Mouse (Mus musculus): ENCODE measurements around the gene Cc2d2a.

Gene Cc2d2a

GRCm38 (mm10) chr5:43728375-43729165 is 66.4 kb downstream of the Cc2d2a start:
- DNase-seq, result no peak

DNA sequence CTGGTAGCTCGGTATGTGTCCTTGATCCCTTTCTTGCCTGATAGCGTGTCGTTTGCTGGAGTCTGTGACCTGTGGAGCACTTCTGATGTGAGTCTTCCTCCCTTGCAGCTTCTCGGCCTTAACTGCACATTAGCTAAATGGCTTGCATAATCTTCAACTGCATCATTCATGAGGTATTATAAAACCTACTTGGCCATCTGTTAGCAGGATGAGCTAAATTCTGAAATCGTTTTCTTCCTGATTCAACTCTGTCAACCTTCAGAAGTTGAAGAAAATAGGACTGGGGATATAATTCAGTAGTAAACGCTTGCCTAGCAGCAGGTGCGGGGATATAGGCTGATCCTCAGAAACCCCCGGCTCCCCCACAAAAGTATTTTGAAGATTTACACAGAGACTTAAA is 70.2 kb downstream of the Cc2d2a start:
- no peak for DNase-seq

- no peak for DNase-seq
Measured at GRCm38 (mm10) chr5:43744187-43744586, 82.0 kb downstream of the Cc2d2a start.

DNA sequence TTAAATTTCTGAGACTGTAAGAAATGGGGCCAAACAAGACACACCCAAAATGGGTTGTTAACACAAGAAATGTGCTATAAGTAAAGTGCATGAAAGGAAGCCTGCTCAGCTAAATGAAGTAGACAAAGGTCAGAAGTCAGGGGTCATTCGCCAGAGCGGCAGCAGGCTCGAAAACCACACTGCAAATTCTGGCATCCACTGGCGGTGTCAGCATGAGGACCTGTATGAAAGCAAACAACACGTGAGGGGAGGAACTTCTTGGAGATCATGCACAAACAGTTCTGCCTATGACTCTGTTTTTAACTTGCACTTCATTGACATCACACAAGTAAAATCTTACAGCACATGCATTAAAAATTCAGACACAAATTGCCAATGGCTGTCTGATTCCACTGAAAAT is 83.0 kb downstream of the Cc2d2a start:
- no peak for DNase-seq

GRCm38 (mm10) chr5:43748039-43748438 is 85.9 kb downstream of the Cc2d2a start:
- no peak for DNase-seq

- DNase-seq, result no peak
Measured at GRCm38 (mm10) chr5:43749092-43749491, 86.9 kb downstream of the Cc2d2a start.

GRCm38 (mm10) chr5:43770618-43771354 is 108.6 kb downstream of the Cc2d2a start:
- no peak for DNase-seq

DNA sequence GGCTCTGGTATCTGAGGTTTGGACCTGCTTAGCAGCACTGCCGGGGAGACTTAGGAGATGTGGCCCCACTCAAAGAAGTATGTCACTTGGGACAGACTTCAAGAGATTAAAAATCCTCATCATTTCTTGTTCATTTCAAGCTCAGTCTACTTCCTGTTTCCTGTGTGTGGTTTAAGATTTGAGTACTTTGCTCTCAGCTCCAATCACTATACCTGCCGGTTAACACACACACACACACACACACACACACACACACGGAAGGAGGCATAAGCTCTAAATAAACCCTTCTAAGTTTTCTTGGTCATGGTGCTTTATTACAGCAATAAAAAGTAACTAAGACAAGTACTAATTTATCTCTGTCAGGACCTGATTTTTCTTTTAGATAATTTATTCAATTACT is 109.4 kb downstream of the Cc2d2a start:
- DNase-seq, result no peak

- no peak for DNase-seq
Measured at GRCm38 (mm10) chr5:43776407-43776806, 114.3 kb downstream of the Cc2d2a start.

DNA sequence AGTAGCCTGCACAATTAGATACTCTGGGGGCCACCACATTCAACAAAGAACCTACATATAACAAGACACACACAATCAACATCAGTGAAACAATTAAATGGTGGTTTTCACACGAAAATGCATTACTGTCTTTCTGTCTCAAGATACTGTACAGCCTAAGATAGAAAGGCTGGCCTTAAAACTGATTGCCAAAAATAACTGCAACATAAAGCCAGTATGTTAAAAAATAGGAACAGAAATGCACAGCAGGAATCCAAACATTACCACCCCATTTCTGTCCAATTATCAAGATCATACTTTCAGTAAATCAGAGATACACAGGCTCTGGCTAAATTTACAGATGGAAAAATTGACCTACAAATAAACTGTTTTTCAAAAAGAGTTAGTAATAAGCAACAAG is 114.8 kb downstream of the Cc2d2a start:
- no peak for DNase-seq

GRCm38 (mm10) chr5:43778583-43778982 is 116.4 kb downstream of the Cc2d2a start:
- no peak for DNase-seq

GRCm38 (mm10) chr5:43781423-43781976 is 119.4 kb downstream of the Cc2d2a start:
- no peak for DNase-seq

- DNase-seq, result peak; percentile 84
Measured at GRCm38 (mm10) chr5:43781977-43782930, 120.1 kb downstream of the Cc2d2a start.

GRCm38 (mm10) chr5:43783996-43784395 is 121.8 kb downstream of the Cc2d2a start:
- DNase-seq, result no peak

DNA sequence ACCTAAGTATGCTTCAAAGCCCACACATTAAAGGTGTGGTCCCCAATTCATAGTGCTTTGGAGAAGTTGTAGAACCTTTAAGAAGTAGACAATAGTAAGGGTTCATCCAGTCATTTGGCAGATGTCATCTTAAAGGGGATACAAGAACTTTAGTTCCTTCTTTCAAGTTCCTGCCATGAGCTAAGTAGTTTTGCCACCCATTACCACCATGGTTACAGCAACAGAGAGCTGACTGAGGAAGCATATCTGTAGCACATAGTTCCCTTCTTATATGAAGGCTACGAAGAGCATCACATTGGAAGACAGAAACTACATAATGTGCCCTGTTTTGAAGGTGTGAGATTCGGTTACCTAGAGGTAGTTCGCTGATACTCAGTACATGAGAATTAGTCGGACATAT is 124.5 kb downstream of the Cc2d2a start:
- DNase-seq, result no peak

DNA sequence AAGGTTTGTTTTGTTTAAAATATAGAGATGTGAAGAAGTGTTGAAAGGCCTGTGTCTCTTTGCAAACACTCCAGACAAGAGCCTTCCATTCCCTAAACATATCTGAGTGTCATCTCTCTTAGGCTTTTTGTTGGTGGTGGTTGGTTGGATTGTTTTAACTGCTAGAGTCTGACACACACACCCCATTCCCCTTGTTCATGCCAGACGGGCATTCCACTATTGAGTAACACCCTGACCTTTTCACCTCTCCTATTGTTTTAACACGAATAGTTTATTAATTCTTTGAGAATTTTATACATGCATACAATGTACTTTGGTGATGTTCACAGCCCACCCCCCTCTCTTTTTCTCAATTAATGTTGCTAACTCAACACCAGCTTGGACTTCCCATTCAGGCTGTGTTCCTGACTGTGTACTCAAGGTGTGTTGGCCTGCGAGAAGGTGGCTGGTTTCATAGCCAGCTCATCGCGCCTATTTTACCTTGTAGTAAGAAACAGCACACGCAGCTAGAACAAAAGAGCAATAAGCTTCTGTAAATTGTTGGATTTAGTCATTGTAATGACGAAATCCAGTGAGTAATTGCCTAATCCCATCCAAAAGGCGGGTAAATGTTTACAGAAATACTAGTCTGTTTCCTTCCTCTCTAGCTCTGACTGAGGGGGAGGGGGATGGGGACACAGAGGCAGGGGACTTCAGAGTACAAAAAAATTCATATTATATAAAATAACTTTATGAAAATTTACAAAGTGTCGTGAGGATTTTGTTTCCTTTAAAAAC is 126.0 kb downstream of the Cc2d2a start:
- DNase-seq, result no peak
